Mouse (Mus musculus) lung, embryonic 16.5 days (tissue): ENCODE results near the gene Pou2f3. TPM values are rescaled to one million over a fixed set of nuclear protein-coding genes. Genes with fewer than 3 reads are reported as not detected.

Experiments used
- polyA plus RNA-seq: library from polyadenylated mRNA; unstranded; fragments of >200 nt; fragmentation: Nextera tagmentation; extraction: Ambion mirVana; gene quantifications from 2 replicates; pipeline ENCODE4 v1.2.1, GENCODE M21; 2015

The Pou2f3 gene
- polyA plus RNA-seq, 1 experiment from 2014 or later: 0.13 TPM

Other genes with a start within 250 kb of the Pou2f3 start
- gene Arhgef12, start 103.1 kb downstream of the Pou2f3 start, polyA plus RNA-seq: 12.1 and 14.4 TPM in 2 replicates
- 4.2 and 4.4 TPM in 2 replicates for gene Tmem136, start 93.8 kb downstream of the Pou2f3 start, polyA plus RNA-seq
- gene Oaf, start 29.5 kb upstream of the Pou2f3 start, polyA plus RNA-seq: 35.3 and 38.0 TPM in 2 replicates
- 1.3 and 2.8 TPM in 2 replicates for gene Trim29, start 100.5 kb upstream of the Pou2f3 start, polyA plus RNA-seq